Mouse (Mus musculus) left cerebral cortex, adult 11 months (tissue): ENCODE results near the gene Tpsb2.

ENCODE experiments used
- DNase-seq: peaks from one replicate; pipeline ENCODE4 v3.0.0; 2022; ENCODE audit warnings: low spot score

Gene Tpsb2

DNA sequence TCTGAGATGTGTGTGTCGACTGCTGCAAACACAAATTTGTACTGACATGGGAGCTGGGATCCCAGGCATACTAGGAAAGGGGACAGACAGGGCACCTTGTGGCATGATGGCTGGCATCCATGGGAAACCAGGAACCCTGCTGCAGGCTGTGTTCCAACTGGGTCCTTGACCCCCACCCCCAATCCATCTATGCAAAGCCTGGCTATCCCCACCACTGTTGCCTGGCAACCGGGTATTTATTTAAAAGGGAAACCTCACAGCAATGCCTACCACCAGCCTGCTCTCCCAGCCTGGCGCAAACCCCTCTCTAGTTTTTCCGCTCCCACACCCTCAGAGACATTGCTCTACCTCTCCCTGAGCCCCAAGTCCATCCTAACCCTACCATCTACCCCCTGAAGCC is 41.2 kb downstream of the Tpsb2 start:
- no peak for DNase-seq

DNA sequence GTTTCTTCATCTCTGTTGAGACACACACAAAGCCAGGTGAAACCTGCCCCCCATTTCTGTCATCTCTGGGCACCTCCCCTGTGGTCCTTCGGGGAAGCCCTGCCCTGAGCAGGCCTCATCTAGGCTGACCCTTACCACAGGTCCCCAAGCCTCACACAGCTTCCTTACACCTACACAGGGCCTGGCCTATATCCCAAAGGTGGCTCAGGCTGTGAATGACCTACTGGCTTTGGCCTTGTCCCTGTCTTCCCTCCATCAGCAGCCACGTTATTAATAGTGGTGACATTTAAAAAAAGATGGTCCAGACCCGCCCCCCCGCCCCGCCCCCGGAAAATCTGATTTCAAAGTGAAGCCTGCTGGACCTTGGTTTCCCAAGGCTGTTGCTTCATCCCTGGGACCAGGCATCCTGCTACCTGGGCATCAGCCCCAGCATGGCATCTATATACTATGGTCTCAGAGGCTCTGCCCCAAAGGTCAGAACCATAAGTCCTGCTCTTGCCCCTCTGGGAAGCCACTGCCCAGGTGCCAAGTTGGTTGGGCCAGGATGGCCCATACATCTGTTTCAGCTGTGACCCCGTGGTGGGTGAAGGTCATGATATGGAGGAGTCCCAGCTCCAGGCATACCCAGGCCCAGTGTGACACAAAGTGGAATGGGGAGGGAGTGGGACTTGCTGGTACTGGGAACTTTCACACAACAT is 42.3 kb downstream of the Tpsb2 start:
- DNase-seq, result no peak

DNA sequence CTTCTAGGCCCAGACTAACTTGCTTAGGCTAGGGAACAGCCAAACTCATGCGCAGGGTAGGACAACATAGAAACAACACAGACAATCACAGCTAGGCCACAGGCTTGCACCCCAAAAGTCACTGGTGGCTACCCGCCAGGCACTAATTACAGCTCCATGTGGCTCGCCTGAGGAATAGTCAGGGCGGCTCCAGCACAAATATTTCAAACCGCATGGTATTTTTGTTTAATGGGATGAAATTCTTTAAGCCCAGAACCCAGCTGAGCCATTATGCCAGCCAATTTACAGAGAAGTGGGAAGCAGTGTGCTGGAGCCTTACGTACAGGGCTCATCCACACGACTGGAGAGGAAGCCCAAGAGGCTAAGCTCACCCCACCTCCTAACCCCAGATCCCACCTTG is 43.5 kb downstream of the Tpsb2 start:
- no peak for DNase-seq

DNA sequence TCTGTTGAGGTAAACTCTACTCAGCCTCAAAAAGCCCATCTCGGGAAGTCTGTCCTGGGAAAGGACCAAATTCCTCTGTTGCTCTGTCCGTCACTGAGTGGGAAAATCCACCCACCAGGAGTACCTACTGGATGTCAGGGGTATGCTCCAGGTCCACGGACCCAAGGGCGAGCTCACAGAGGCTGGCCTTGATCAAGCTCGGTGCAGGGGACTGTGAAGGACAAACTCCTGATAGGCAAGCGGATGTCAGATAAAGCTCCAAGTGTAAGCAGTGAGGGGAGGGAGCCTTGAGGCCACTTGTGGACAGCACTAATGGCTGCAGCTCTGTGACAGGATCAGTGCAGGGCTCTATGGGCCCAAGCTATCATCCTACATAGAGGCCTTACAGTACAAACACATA is 44.1 kb downstream of the Tpsb2 start:
- DNase-seq, result no peak

DNA sequence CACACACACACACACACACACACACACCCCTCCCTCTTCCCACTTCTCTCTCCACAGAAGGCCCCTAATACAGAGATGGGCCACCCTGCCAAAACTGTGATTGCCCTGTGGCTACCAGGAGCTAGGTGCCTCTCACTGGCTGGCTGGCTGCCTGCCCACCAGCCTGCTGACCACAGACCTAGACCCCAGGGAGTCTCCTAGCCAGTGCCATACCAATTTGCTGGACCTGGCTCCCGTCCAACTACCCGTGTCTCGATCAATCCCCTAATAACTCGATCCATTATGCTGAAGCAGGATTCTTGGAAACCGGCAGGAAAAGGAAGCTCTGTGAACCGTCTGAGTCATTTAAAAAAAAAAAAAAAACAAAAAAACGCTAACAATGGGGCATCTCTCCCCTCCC is 44.7 kb downstream of the Tpsb2 start:
- no peak for DNase-seq

DNA sequence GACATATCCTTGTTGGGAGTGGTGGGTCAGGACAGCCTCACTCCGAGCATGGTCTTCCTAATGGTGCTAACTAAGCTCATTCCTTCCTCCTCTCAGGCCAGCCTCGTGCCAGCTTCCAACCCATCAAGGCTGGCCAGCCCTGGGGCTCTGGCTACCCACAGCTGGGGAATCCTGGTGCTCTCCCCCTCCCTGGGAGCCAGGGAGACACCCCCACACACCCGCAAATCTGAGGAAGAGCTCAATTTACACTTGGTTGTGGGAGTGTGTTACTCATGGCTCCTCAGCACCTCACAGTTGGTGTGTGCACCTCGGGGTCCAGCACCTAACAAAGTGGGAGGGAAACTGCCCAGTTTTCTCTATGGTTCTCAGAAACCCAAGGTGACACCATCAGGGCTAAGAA is 45.1 kb downstream of the Tpsb2 start:
- DNase-seq, result no peak

DNA sequence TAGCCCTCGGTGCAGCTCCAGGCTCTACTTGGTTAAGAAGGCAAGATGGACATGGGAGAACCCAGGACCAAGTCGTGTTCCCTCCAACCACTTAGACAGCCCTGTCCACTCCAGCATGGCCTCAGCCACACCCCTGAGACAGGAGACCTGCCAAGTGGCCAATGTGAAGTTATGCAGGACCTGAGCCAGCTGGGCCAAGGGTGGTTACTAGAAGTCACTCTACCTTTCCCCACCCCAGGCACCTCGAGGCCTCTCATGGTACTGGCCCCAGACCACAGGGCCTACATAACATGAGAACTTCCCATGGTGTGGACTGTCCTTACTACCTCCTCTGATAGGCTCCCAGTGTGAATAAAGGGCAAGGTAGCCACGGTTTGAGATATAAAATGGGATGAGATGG is 48.1 kb downstream of the Tpsb2 start:
- no peak for DNase-seq

DNA sequence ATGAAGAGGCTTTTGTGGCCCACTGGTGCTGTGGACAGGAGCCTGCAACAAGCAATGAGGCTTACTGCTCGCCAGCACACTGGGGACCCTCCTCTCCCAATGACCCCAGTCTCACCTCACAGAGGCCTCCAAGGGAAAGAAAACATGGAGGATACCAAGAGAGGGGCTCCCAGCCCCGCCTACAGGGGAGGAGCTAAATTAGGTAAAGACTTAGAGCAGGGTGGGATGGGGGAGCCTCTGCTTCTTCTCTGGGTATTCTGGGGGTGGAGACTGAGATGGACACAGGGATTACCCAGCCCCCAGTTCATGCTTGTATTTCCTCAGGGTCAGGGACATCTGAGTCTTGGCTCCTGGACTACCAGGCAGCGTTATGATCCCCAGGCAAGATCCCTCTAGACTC is 48.8 kb downstream of the Tpsb2 start:
- DNase-seq, result no peak

DNA sequence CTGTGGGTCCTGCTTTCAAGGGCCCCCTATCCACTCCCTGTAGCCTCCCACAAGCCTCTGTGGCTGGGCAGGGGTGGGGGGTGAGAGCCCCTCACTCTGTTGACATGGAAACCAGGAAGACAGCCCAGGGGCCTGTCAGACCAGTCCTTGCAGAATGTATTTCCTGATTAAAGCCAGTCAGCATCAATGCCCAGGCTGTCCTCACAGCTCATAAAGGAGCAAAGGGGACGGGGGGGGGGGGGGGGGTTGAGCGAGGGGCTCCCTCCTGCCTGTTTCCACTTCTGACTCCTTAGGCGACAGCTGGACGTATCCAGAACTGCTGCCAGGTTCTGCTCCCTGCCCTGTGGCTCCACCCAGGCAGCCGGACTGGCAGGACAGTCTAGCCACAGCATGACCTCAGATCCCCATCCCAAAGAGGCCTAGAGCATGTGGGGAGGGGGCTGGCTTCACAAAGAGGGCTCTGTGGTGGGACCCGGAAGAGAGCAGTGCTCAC is 49.4 kb downstream of the Tpsb2 start:
- no peak for DNase-seq

DNA sequence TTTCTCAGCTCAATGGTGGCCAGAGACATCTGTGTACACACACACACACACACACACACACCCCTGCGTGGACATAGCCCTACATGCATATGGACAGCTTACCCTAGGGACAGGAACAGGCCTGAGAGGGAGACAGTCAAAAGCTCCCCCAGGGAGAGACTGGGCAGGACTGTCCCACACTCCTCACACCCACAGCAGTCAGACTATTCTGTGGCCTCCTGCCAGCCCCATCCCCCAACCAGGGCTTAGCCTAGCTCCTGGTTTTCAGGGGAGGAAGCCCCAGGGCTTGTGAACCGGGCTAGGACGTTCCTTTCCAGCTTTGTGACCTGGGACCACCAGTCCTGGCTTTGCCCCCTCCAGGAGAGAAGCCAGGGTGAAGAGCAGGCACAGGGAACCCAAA is 50.1 kb downstream of the Tpsb2 start:
- DNase-seq, result no peak

DNA sequence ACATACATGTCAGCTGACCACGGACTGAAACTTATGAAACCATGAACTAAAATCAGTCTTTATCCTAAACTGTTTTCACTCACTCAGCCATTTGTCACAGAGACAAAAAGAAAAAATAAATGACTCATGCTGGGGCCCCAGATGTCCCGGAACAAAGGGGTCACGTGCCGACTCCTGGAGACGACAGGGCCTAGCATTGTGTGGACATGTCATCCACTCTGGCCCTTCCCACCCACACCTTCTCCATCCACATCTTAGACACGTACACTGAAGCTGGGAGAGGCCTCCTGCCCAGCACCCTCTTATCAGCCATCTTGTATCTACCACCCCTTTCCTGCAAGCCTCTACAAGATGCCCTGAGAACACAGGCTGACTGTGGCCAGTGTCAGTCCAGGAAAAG is 51.9 kb downstream of the Tpsb2 start:
- DNase-seq, result no peak
